Mouse (Mus musculus) brain, embryonic 14.5 days (tissue): ENCODE measurements around the gene Col26a1.

Experiments
- CTCF ChIP-seq: fragments of 200-500 bp; IDR thresholded peaks from 2 replicates; pipeline ENCODE4 v1.5.1; 2012; ENCODE audit warnings: inconsistent platforms, mild to moderate bottlenecking, moderate library complexity, borderline replicate concordance; ENCODE audit not compliant: insufficient read depth, insufficient read length; ENCODE audit errors: extremely low read depth
- POLR2A ChIP-seq: fragments of 200-500 bp; IDR thresholded peaks from 2 replicates; pipeline ENCODE4 v1.6.1; 2012; ENCODE audit warnings: mild to moderate bottlenecking, inconsistent platforms, borderline replicate concordance; ENCODE audit not compliant: poor library complexity, insufficient read depth, insufficient read length, severe bottlenecking; ENCODE audit errors: extremely low read depth

- no peak for TF ChIP-seq POLR2A
- no peak for TF ChIP-seq CTCF
Measured at GRCm38 (mm10) chr5:136710742-136711141, 172.3 kb downstream of the Col26a1 start.
